Mouse (Mus musculus) stomach, postnatal 0 days (tissue): Measurements from ENCODE around the gene Cacna2d3. TPM values are rescaled to one million over a fixed set of nuclear protein-coding genes. Genes with fewer than 3 reads are reported as not detected.

ENCODE experiments used
- ATAC-seq: fragments of 200-750 bp; cut with Nextera tagmentation; 2 replicates; pipeline ENCODE4 v1.8.0; 2017; ENCODE audit not compliant: low FRiP score, low TSS enrichment
- DNase-seq: peaks from one replicate; pipeline ENCODE4 v3.0.0-alpha.2; 2016; ENCODE audit warnings: low spot score
- H3K27ac ChIP-seq: fragments of 300-500 bp; sonication (generic); replicated peaks from 2 replicates; pipeline ENCODE4 v1.5.1; 2014; ENCODE audit warnings: mild to moderate bottlenecking, control low read depth
- H3K27me3 ChIP-seq: fragments of 300-500 bp; sonication (generic); 2 replicates; pipeline ENCODE4 v1.6.1; 2014; ENCODE audit warnings: low read length; ENCODE audit not compliant: control insufficient read depth, insufficient read depth
- H3K36me3 ChIP-seq: fragments of 300-500 bp; sonication (generic); 2 replicates; pipeline ENCODE4 v1.6.1; 2014; ENCODE audit warnings: low read length, mixed read lengths; ENCODE audit not compliant: control insufficient read depth, insufficient read depth
- H3K4me1 ChIP-seq: fragments of 300-500 bp; sonication (generic); replicated peaks from 2 replicates; pipeline ENCODE4 v1.6.1; 2014; ENCODE audit warnings: antibody characterized with exemption; ENCODE audit not compliant: control insufficient read depth, insufficient read depth
- H3K4me2 ChIP-seq: fragments of 300-500 bp; sonication (generic); replicated peaks from 2 replicates; pipeline ENCODE4 v1.6.1; 2014; ENCODE audit warnings: low read depth, mild to moderate bottlenecking, control low read depth, moderate library complexity
- H3K4me3 ChIP-seq: fragments of 300-500 bp; sonication (generic); 2 replicates; pipeline ENCODE4 v1.5.1; 2014; ENCODE audit warnings: low read depth, low read length, control low read depth
- H3K9ac ChIP-seq: fragments of 300-500 bp; sonication (generic); 2 replicates; pipeline ENCODE4 v1.6.1; 2014; ENCODE audit warnings: mild to moderate bottlenecking, low read length, control low read depth, mixed read lengths
- H3K9me3 ChIP-seq: fragments of 300-500 bp; sonication (generic); 2 replicates; pipeline ENCODE4 v1.6.1; 2016; ENCODE audit warnings: low read length; ENCODE audit not compliant: control insufficient read depth
- CTCF ChIP-seq: IDR thresholded peaks from 2 replicates; pipeline ENCODE4 v1.5.1; 2016; ENCODE audit warnings: antibody characterized with exemption, low read depth, mild to moderate bottlenecking, moderate library complexity
- EP300 ChIP-seq: optimal IDR thresholded peaks from 2 replicates; pipeline ENCODE3; 2016; ENCODE audit warnings: antibody characterized with exemption
- WGBS: fragments of 180-500 bp; shearing (Covaris S2); extraction: QIAGEN DNeasy Blood & Tissue Kit; methylation state at CpG from one replicate; pipeline ENCODE4 v1.1.7; 2014; 5-methylcytosine and 5-hydroxymethylcytosine counted together
- polyA plus RNA-seq: library from polyadenylated mRNA; unstranded; fragments of >200 nt; fragmentation: Nextera tagmentation; extraction: Ambion mirVana; gene quantifications from 2 replicates; pipeline ENCODE4 v1.2.1, GENCODE M21; 2015

Gene Cacna2d3
- polyA plus RNA-seq, 1 experiment from 2014 or later: 0.98 TPM

DNA sequence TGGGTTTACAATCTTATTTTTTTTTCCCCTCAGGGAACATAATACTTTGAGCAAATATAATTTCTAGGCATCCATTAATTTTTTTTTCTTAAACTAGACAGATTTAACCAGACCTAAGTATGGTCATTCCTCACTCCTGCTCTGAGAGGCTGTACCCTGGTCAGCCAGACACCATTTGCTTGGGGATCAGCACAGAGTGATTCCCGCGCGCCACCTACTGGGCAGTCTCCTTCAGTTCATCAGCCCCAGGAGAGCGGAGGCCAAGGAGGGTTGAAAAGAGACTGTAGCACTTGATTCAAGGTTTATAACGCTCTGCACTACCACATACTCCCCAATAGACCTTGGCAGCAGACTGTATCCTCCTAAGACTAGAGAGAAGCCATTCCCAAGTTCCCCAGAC, 631.6 kb downstream of the Cacna2d3 start:
- 4% methylated on average over 5 of the region's 5 CpGs for WGBS
- Histone ChIP-seq H3K27me3 (no peaks in the 10 kb centered on the region), H3K4me1 (no peaks in the 10 kb centered on the region), H3K36me3 (no peaks in the 10 kb centered on the region), H3K9ac (no peak overlapping the region), H3K4me3 (no peak overlapping the region), H3K27ac (no peak overlapping the region), H3K9me3 (no peaks in the 10 kb centered on the region), H3K4me2 (no peak overlapping the region)
- DNase-seq (peak; percentile 82), ATAC-seq (peak; percentile 72; the same call in 1 of the 2 replicates)
- TF ChIP-seq EP300: no peak
- TF ChIP-seq CTCF: peak; percentile 95

DNA sequence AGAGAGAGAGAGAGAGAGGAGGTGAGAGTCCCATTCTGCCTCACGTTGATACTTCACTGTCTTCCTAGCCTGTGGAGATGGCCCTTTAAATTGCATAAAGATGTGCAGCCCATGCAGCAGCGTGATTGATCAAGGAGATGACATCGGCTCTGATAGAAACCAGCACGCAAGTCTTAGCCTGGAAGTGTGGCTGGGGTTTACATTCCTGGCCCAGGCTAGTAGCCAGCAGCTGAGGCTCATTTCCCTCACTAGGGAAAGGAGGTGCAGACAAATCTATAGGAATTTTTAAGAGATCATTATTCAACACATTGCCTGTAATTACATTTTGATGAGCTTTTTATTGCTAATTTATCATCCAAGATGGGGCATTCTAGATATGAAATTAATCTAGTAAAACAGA, 635.1 kb downstream of the Cacna2d3 start:
- 42% methylated on average over 4 of the region's 4 CpGs for WGBS
- TF ChIP-seq EP300 (no peak), CTCF (no peak)
- ATAC-seq: no peak
- Histone ChIP-seq H3K9me3 (no peaks in the 10 kb centered on the region), H3K9ac (no peak overlapping the region), H3K36me3 (no peaks in the 10 kb centered on the region), H3K27ac (no peak overlapping the region), H3K4me2 (no peak overlapping the region), H3K4me3 (no peak overlapping the region), H3K27me3 (no peaks in the 10 kb centered on the region), H3K4me1 (no peaks in the 10 kb centered on the region)
- DNase-seq: no peak

DNA sequence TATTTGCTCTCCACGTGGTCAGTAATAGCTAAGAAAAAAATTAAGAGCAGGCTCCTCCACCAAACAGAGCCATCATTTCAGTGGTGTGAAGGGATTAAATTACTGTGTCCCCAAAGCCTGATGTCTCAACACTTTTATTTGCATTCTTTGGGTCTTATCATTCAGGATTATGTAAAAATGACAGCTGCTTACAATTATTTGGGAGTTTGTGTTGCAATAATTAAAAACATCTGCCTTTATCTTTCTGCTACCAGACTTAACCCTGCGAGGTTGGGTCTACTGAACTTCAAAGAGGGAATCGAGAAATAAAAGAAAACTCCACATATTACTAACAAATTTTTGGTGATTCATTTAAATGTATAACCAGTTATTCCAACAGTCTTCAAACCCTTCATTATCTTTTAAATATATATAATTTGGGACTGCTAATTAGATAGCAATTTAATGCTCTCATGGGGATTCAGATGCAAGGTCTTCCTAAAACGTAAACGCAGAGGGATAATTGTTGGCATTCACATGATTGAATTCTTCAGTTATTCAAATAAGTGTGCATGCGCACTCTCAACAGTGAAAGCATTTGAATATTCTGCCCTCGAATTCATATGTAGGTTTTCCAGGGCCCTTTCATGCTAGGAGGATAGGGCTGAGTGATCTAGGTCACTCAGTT, 636.0 kb downstream of the Cacna2d3 start:
- H3K4me1 ChIP-seq: no peaks in the 10 kb centered on the region
- ATAC-seq: no peak
- H3K9me3 ChIP-seq: no peaks in the 10 kb centered on the region
- no peak for TF ChIP-seq CTCF
- no peak overlapping the region for H3K27ac ChIP-seq
- no peak overlapping the region for H3K4me2 ChIP-seq
- H3K4me3 ChIP-seq: no peak overlapping the region
- H3K27me3 ChIP-seq: no peaks in the 10 kb centered on the region
- no peaks in the 10 kb centered on the region for H3K36me3 ChIP-seq
- no peak overlapping the region for H3K9ac ChIP-seq
- WGBS: 75% methylated on average over 7 of the region's 7 CpGs
- DNase-seq: no peak

DNA sequence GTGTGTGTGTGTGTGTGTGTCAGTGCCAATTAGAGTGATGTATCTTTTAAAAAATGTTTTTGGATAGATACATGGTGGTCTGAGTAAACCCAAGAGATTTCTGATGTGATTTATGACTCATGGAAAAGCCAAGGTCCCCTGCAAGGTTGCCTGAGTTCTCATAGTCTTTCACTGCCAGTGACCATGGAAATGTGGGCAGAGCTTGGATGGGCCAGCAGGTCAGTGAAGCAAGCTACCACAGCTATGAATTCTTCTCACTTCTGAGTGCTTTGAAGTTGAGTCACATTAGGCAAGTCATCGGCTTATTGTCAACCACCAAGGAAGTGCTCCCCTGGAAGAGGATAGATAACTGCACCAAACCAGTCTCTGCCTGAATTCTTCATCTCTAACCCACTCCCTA, 639.5 kb downstream of the Cacna2d3 start:
- H3K9ac ChIP-seq: no peak overlapping the region
- no peak overlapping the region for H3K4me2 ChIP-seq
- TF ChIP-seq CTCF: no peak
- no peak for TF ChIP-seq EP300
- no peaks in the 10 kb centered on the region for H3K36me3 ChIP-seq
- 58% methylated on average over 1 of the region's 1 CpGs for WGBS
- H3K27me3 ChIP-seq: no peaks in the 10 kb centered on the region
- no peaks in the 10 kb centered on the region for H3K9me3 ChIP-seq
- no peak overlapping the region for H3K4me3 ChIP-seq
- ATAC-seq (no peak), DNase-seq (no peak)
- no peaks in the 10 kb centered on the region for H3K4me1 ChIP-seq
- H3K27ac ChIP-seq: no peak overlapping the region

DNA sequence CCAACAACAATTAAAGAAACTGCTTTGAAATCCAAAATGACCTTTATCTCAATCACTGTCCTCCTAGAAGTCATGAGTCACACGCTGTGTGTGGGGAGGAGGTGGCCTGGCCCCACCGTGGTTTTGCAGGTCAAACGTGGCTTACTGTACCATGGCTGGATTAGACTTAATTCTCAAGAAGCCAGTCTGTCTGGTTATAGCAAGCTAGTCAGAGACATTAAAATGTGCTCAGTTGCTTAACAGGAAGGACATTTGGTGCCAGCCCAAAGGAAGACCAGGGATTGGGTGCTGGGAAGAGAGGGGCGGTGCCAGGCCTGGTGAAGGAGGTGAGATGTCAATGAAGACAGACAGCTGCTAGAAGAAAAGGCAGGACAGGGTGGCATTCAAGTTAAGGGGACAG, 641.0 kb downstream of the Cacna2d3 start:
- peak overlapping the region; percentile 49; the same call in 1 of the 2 replicates for H3K27ac ChIP-seq
- ATAC-seq (0 out of 2 replicates have a peak, but pooled peaks have one; percentile 49), DNase-seq (no peak)
- no peaks in the 10 kb centered on the region for H3K9me3 ChIP-seq
- no peak overlapping the region for H3K4me3 ChIP-seq
- no peak overlapping the region for H3K4me2 ChIP-seq
- TF ChIP-seq CTCF (no peak), EP300 (peak; percentile 81)
- H3K9ac ChIP-seq: no peak overlapping the region
- H3K27me3 ChIP-seq: no peaks in the 10 kb centered on the region
- H3K4me1 ChIP-seq: no peaks in the 10 kb centered on the region
- 64% methylated on average over 4 of the region's 4 CpGs for WGBS
- no peaks in the 10 kb centered on the region for H3K36me3 ChIP-seq

DNA sequence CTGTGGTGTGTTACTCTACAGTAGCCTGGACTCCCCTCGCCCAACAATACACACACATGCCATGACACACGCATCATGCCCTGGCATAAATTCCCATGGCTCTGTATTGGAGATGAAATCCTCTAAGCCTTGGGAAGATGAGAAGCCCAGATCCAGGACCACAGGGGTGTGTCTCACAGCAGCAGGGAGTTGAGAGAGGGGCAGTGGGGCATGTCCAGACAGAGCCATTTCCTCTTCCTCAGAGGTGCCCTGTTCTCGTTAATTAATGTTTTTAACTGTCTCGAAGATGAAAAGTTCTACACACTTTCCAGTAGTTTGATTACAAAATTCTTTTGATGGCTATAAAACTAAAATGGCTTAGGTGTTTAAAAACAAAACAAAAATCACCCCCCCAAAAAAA, 641.4 kb downstream of the Cacna2d3 start:
- WGBS: 68% methylated on average over 4 of the region's 4 CpGs
- Histone ChIP-seq H3K27ac (peak overlapping the region; percentile 63; the same call in 1 of the 2 replicates), H3K4me3 (no peak overlapping the region), H3K9ac (no peak overlapping the region), H3K27me3 (no peaks in the 10 kb centered on the region), H3K36me3 (no peaks in the 10 kb centered on the region), H3K9me3 (no peaks in the 10 kb centered on the region), H3K4me1 (no peaks in the 10 kb centered on the region), H3K4me2 (no peak overlapping the region)
- ATAC-seq (no peak), DNase-seq (no peak)
- TF ChIP-seq CTCF (no peak), EP300 (no peak)
